Mouse (Mus musculus) heart, embryonic 13.5 days (tissue): ENCODE results near the gene Dnase2b. TPM values are rescaled to one million over a fixed set of nuclear protein-coding genes. Genes with fewer than 3 reads are reported as not detected.
A peak's percentile ranks its signal among the peaks of the same experiment; 100 is the strongest.

Experiments
- ATAC-seq: fragments of 200-750 bp; cut with Nextera tagmentation; 2 replicates; pipeline ENCODE4 v1.8.0; 2017; ENCODE audit warnings: moderate TSS enrichment; ENCODE audit not compliant: insufficient number of reproducible peaks, low FRiP score, low TSS enrichment; ENCODE audit errors: extremely low read depth
- H3K27ac ChIP-seq: fragments of 300-500 bp; sonication (generic); replicated peaks from 2 replicates; pipeline ENCODE4 v1.5.1; 2015; ENCODE audit warnings: moderate library complexity, mild to moderate bottlenecking, inconsistent platforms
- H3K27me3 ChIP-seq: fragments of 300-500 bp; sonication (generic); replicated peaks from 2 replicates; pipeline ENCODE4 v1.6.1; 2015; ENCODE audit warnings: mild to moderate bottlenecking, inconsistent platforms
- H3K36me3 ChIP-seq: fragments of 300-500 bp; sonication (generic); 2 replicates; pipeline ENCODE4 v1.6.1; 2015; ENCODE audit warnings: mild to moderate bottlenecking, inconsistent platforms
- H3K4me1 ChIP-seq: fragments of 300-500 bp; sonication (generic); 2 replicates; pipeline ENCODE4 v1.6.1; 2015; ENCODE audit warnings: inconsistent platforms
- H3K4me2 ChIP-seq: fragments of 300-500 bp; sonication (generic); 2 replicates; pipeline ENCODE4 v1.6.1; 2015; ENCODE audit warnings: inconsistent platforms, mild to moderate bottlenecking, moderate library complexity
- H3K4me3 ChIP-seq: fragments of 300-500 bp; sonication (generic); 2 replicates; pipeline ENCODE4 v1.5.1; 2015; ENCODE audit warnings: moderate library complexity, mild to moderate bottlenecking, inconsistent platforms
- H3K9ac ChIP-seq: fragments of 300-500 bp; sonication (generic); 2 replicates; pipeline ENCODE4 v1.6.1; 2015; ENCODE audit warnings: inconsistent platforms, mild to moderate bottlenecking, moderate library complexity
- H3K9me3 ChIP-seq: fragments of 300-500 bp; sonication (generic); 2 replicates; pipeline ENCODE4 v1.6.1; 2016; ENCODE audit warnings: inconsistent platforms
- WGBS: fragments of 180-500 bp; shearing (Covaris S2); methylation state at CpG from one replicate; pipeline ENCODE4 v1.1.7; 2015; ENCODE audit warnings: mixed read lengths; 5-methylcytosine and 5-hydroxymethylcytosine counted together
- polyA plus RNA-seq: library from polyadenylated mRNA; unstranded; fragments of >200 nt; fragmentation: Nextera tagmentation; extraction: Ambion mirVana; gene quantifications from 2 replicates; pipeline ENCODE4 v1.2.1, GENCODE M21; 2015

The Dnase2b gene
- not detected in 2 replicates for polyA plus RNA-seq

- WGBS = 81% methylated on average over 4 of the region's 4 CpGs
- no peaks in the 10 kb centered on the region for H3K9me3 ChIP-seq
- H3K4me2 ChIP-seq = no peak within 1 kb of the TSS
- no peak within 1 kb of the TSS for H3K27ac ChIP-seq
- H3K36me3 ChIP-seq = no peaks in the 10 kb centered on the region
- ATAC-seq = no peak
- no peak within 1 kb of the TSS for H3K4me3 ChIP-seq
- no peaks in the 10 kb centered on the region for H3K27me3 ChIP-seq
- no peak within 1 kb of the TSS for H3K9ac ChIP-seq
- H3K4me1 ChIP-seq = peaks cover 6% of the 10 kb centered on the region
These were observed at the start of gene Dnase2b for GRCm38 (mm10) chr3:146615496-146615895. Gene Dnase2b, minus strand, starts transcription at chr3:146615596.

DNA sequence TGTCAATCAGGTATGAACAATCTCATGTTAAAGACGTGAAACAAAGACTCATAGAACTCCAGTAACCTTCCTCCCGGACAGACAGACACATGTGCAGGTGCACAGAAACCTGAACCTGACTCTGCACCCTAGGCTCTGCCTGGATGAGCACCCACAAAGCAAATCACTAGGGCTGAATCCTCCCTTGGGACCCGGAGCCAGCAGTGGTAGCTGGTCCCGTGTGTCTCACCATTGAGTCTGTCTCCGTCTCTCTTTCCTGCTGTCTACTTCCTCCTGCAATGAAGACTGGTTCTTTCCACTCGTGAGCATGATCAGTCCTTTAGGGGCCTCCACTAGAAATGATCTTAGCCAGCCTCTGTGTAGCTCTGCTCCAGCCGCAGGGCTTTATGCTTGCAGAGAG, 46.5 kb upstream of the Dnase2b start:
- H3K9me3 ChIP-seq = no peaks in the 10 kb centered on the region
- no peak overlapping the region for H3K27ac ChIP-seq
- ATAC-seq = no peak
- peaks cover 9% of the 10 kb centered on the region for H3K4me1 ChIP-seq
- no peak overlapping the region for H3K4me2 ChIP-seq
- 73% methylated on average over 7 of the region's 7 CpGs for WGBS
- H3K36me3 ChIP-seq = no peaks in the 10 kb centered on the region
- no peak overlapping the region for H3K9ac ChIP-seq
- no peaks in the 10 kb centered on the region for H3K27me3 ChIP-seq
- H3K4me3 ChIP-seq = no peak overlapping the region

DNA sequence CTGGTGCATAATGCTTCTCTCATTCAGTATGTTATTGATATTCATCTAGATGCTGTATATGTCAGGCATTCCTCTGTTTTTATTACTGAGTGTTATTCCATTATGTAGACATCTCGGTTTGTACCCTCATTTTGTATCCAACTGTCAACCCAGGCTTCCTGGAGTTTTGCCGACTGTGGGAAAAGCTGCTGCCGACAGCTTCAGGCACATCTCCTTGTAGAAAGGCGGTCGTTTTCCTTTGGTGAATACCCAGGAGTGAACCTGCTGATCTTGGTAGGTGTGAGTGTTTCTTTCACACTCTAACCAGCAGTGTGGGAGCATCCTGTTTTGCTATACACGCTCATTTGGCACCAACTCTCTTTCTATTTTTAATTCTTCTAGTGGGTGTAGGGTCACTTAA, 45.6 kb upstream of the Dnase2b start:
- no peak for ATAC-seq
- Histone ChIP-seq H3K4me2 (no peak overlapping the region), H3K36me3 (no peaks in the 10 kb centered on the region), H3K4me1 (peaks cover 9% of the 10 kb centered on the region), H3K27me3 (no peaks in the 10 kb centered on the region), H3K9ac (no peak overlapping the region), H3K27ac (no peak overlapping the region), H3K4me3 (no peak overlapping the region), H3K9me3 (no peaks in the 10 kb centered on the region)
- 49% methylated on average over 6 of the region's 6 CpGs for WGBS

DNA sequence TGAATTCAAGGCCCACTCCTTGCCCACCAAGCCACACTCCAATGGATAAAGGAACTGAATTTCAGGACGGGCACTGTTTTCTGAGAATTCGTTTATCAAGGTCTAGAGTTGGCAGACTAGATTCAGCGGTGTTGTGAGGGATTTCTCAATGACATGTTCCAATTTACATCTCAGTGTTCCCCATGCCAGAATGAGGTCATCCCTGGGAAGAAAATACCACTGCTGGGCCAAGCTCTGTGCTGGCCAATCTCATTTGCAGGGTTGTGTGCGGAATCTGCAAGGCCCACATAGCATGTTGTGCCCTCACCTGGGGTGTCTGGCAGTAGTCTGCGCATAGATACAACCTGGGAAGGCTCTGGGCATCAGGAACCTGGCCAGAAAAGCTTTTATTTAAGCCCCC, 43.9 kb upstream of the Dnase2b start:
- ATAC-seq = no peak
- Histone ChIP-seq H3K9ac (no peak overlapping the region), H3K36me3 (no peaks in the 10 kb centered on the region), H3K27me3 (no peaks in the 10 kb centered on the region), H3K9me3 (no peaks in the 10 kb centered on the region), H3K4me3 (no peak overlapping the region), H3K27ac (no peak overlapping the region), H3K4me2 (no peak overlapping the region), H3K4me1 (peaks cover 19% of the 10 kb centered on the region)
- WGBS = 82% methylated on average over 5 of the region's 5 CpGs

GRCm38 (mm10) chr3:146658061-146658639, 42.8 kb upstream of the Dnase2b start:
- no peak overlapping the region for H3K9ac ChIP-seq
- no peaks in the 10 kb centered on the region for H3K36me3 ChIP-seq
- H3K27ac ChIP-seq = no peak overlapping the region
- ATAC-seq = no peak
- WGBS = 79% methylated on average over 1 of the region's 1 CpGs
- peaks cover 29% of the 10 kb centered on the region for H3K4me1 ChIP-seq
- H3K9me3 ChIP-seq = no peaks in the 10 kb centered on the region
- no peaks in the 10 kb centered on the region for H3K27me3 ChIP-seq
- H3K4me3 ChIP-seq = no peak overlapping the region
- H3K4me2 ChIP-seq = no peak overlapping the region

- 86% methylated on average over 5 of the region's 5 CpGs for WGBS
- Histone ChIP-seq H3K4me1 (peaks cover 31% of the 10 kb centered on the region), H3K36me3 (no peaks in the 10 kb centered on the region), H3K27ac (no peak overlapping the region), H3K9ac (no peak overlapping the region), H3K4me3 (no peak overlapping the region), H3K4me2 (no peak overlapping the region), H3K9me3 (no peaks in the 10 kb centered on the region), H3K27me3 (no peaks in the 10 kb centered on the region)
- no peak for ATAC-seq
These were observed 42.0 kb upstream of the Dnase2b start for GRCm38 (mm10) chr3:146657433-146657832.

- Histone ChIP-seq H3K27me3 (no peaks in the 10 kb centered on the region), H3K9ac (no peak overlapping the region), H3K36me3 (no peaks in the 10 kb centered on the region), H3K4me2 (no peak overlapping the region), H3K27ac (peak overlapping the region; percentile 70), H3K9me3 (no peaks in the 10 kb centered on the region), H3K4me1 (peaks cover 28% of the 10 kb centered on the region), H3K4me3 (no peak overlapping the region)
- ATAC-seq = peak; percentile 58; the same call in 1 of the 2 replicates
- 57% methylated on average over 2 of the region's 2 CpGs for WGBS
These were observed 39.7 kb upstream of the Dnase2b start for GRCm38 (mm10) chr3:146655111-146655577.

GRCm38 (mm10) chr3:146653692-146654091, 38.3 kb upstream of the Dnase2b start:
- H3K36me3 ChIP-seq = no peaks in the 10 kb centered on the region
- no peaks in the 10 kb centered on the region for H3K27me3 ChIP-seq
- ATAC-seq = no peak
- peaks cover 28% of the 10 kb centered on the region for H3K4me1 ChIP-seq
- 24% methylated on average over 6 of the region's 6 CpGs for WGBS
- 0 out of 2 replicates have a peak overlapping the region, but pooled peaks have one; percentile 36 for H3K27ac ChIP-seq
- H3K9ac ChIP-seq = no peak overlapping the region
- H3K9me3 ChIP-seq = no peaks in the 10 kb centered on the region
- H3K4me2 ChIP-seq = no peak overlapping the region
- H3K4me3 ChIP-seq = no peak overlapping the region

GRCm38 (mm10) chr3:146652431-146652830, 37.0 kb upstream of the Dnase2b start:
- Histone ChIP-seq H3K36me3 (no peaks in the 10 kb centered on the region), H3K4me2 (no peak overlapping the region), H3K4me1 (peaks cover 32% of the 10 kb centered on the region), H3K27me3 (no peaks in the 10 kb centered on the region), H3K9me3 (no peaks in the 10 kb centered on the region), H3K9ac (no peak overlapping the region), H3K4me3 (no peak overlapping the region), H3K27ac (no peak overlapping the region)
- ATAC-seq = no peak
- 91% methylated on average over 5 of the region's 5 CpGs for WGBS

DNA sequence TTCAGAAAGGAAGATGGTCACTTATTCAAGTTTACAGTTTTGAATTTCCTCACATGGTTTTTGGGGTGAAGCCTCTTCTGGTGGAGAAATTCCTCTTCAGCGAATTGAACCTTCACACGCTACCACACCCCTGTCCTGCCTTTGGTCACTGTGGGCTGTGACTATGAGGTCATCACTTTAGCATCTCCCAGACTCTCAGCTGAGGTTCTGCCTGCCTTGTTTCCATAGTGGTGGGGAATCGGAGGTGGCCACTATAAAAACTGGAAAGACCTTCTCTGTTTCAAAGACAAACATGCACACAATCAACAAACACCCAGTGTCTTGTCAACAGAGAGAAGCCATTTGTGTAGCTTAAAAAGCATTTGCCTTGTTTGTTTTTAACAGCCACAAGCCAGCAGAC, 35.8 kb upstream of the Dnase2b start, which contains the start of gene 4930503B20Rik:
TSS of gene 4930503B20Rik (minus strand) at position 101 of the 400 bp plus-strand sequence.
- H3K27me3 ChIP-seq = no peaks in the 10 kb centered on the region
- ATAC-seq = no peak
- H3K36me3 ChIP-seq = no peaks in the 10 kb centered on the region
- H3K4me3 ChIP-seq = no peak within 1 kb of the TSS
- peaks cover 41% of the 10 kb centered on the region for H3K4me1 ChIP-seq
- no peak within 1 kb of the TSS for H3K27ac ChIP-seq
- WGBS = 64% methylated on average over 3 of the region's 3 CpGs
- H3K9me3 ChIP-seq = no peaks in the 10 kb centered on the region
- H3K4me2 ChIP-seq = no peak within 1 kb of the TSS
- no peak within 1 kb of the TSS for H3K9ac ChIP-seq

DNA sequence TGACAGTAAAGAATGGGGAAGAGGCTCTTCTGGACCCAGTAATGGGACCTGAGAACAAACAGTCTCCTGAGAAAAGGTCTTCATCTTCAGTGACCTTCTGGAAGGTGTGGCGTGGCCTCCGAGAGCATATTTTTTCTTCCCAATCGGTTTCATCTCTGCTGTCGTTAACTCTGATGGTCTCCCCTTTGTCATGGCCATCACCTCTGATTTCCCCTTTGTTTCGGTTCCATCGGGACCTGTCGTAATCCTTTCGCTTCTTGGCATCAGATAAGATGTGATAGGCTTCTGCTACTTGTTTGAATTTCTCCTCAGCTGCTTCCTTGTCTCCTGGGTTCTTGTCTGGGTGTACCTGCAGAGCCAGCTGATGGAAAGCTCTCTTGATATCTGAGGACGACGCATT, 35.3 kb upstream of the Dnase2b start:
- Histone ChIP-seq H3K4me3 (no peak overlapping the region), H3K4me2 (no peak overlapping the region), H3K9ac (no peak overlapping the region), H3K9me3 (no peaks in the 10 kb centered on the region), H3K4me1 (peaks cover 46% of the 10 kb centered on the region), H3K27me3 (no peaks in the 10 kb centered on the region), H3K27ac (no peak overlapping the region), H3K36me3 (no peaks in the 10 kb centered on the region)
- WGBS = 83% methylated on average over 10 of the region's 10 CpGs
- no peak for ATAC-seq

DNA sequence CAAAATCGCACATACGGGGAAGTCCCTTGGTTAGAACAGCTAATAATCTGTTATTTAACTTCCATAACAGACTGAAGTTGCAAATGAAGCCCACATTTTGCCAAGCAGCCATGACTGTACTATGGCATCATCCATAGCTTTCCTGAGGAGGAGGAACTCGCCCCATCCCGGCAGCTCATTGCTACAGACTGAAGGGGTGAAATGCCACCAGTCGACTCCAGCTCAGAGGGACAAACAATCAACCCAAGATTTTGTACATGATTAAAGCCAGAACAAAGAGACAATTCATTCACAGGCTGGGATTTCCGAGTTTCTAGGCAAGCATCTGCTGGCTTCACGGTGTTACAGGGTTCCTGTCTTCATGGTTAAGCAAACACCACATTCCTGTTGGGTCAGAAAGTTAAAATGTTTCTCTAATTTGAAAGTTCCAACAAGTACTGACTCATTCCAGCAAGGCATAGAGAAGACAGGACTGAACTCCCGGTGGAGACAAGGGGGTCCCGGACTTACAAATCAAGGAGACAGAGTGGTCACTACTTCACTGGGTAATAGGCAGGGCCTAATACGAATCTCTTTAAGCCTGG, 34.0 kb upstream of the Dnase2b start:
- H3K9me3 ChIP-seq = no peaks in the 10 kb centered on the region
- no peak overlapping the region for H3K4me2 ChIP-seq
- H3K27me3 ChIP-seq = no peaks in the 10 kb centered on the region
- no peak overlapping the region for H3K9ac ChIP-seq
- H3K4me1 ChIP-seq = peaks cover 39% of the 10 kb centered on the region
- no peak overlapping the region for H3K27ac ChIP-seq
- no peak overlapping the region for H3K4me3 ChIP-seq
- 74% methylated on average over 10 of the region's 10 CpGs for WGBS
- ATAC-seq = no peak
- H3K36me3 ChIP-seq = no peaks in the 10 kb centered on the region
